Mouse (Mus musculus): ENCODE results near the gene Speg.

The Speg gene

GRCm38 (mm10) chr1:75393846-75394245 lies 18.7 kb downstream of the Speg start:
- DNase-seq (ENCODE audit: low read depth, low spot score), result no peak

- DNase-seq (ENCODE audit: low read depth, low spot score), result no peak
Measured at GRCm38 (mm10) chr1:75398761-75399402, 23.8 kb downstream of the Speg start.

- no peak for DNase-seq (ENCODE audit: low read depth, low spot score)
Measured at GRCm38 (mm10) chr1:75399755-75400492, 24.8 kb downstream of the Speg start.

- no peak for DNase-seq (ENCODE audit: low read depth, low spot score)
Measured at GRCm38 (mm10) chr1:75400493-75401115, 25.5 kb downstream of the Speg start.

- DNase-seq (ENCODE audit: low read depth, low spot score), result no peak
Measured at GRCm38 (mm10) chr1:75405547-75405946, 30.4 kb downstream of the Speg start.

GRCm38 (mm10) chr1:75406173-75406572 lies 31.1 kb downstream of the Speg start:
- no peak for DNase-seq (ENCODE audit: low read depth, low spot score)

- no peak for DNase-seq (ENCODE audit: low read depth, low spot score)
Measured at GRCm38 (mm10) chr1:75407056-75407455, 32.0 kb downstream of the Speg start.

- DNase-seq (ENCODE audit: low read depth, low spot score), result no peak
Measured at GRCm38 (mm10) chr1:75408210-75408609, 33.1 kb downstream of the Speg start.

GRCm38 (mm10) chr1:75409950-75410349 lies 34.9 kb downstream of the Speg start:
- DNase-seq (ENCODE audit: low read depth, low spot score), result no peak

- DNase-seq (ENCODE audit: low read depth, low spot score), result no peak
Measured at GRCm38 (mm10) chr1:75412196-75412595, 37.1 kb downstream of the Speg start.

- no peak for DNase-seq (ENCODE audit: low read depth, low spot score)
Measured at GRCm38 (mm10) chr1:75413749-75414148, 38.7 kb downstream of the Speg start.

GRCm38 (mm10) chr1:75421794-75422193 lies 46.7 kb downstream of the Speg start:
- DNase-seq (ENCODE audit: low read depth, low spot score), result no peak

GRCm38 (mm10) chr1:75422216-75422822 lies 47.2 kb downstream of the Speg start:
- no peak for DNase-seq (ENCODE audit: low read depth, low spot score)

- DNase-seq (ENCODE audit: low read depth, low spot score), result no peak
Measured at GRCm38 (mm10) chr1:75422823-75423471, 47.9 kb downstream of the Speg start.

GRCm38 (mm10) chr1:75423780-75424390 lies 48.8 kb downstream of the Speg start:
- no peak for DNase-seq (ENCODE audit: low read depth, low spot score)

GRCm38 (mm10) chr1:75425796-75426471 lies 50.8 kb downstream of the Speg start:
- DNase-seq (ENCODE audit: low read depth, low spot score), result no peak

- DNase-seq (ENCODE audit: low read depth, low spot score), result peak; percentile 87
Measured at GRCm38 (mm10) chr1:75435475-75436328, 60.6 kb downstream of the Speg start, which contains the start of gene Gmppa. Gene Gmppa (plus strand): TSS chr1:75435930.

GRCm38 (mm10) chr1:75438782-75439181 lies 63.7 kb downstream of the Speg start:
- DNase-seq (ENCODE audit: low read depth, low spot score), result no peak

- no peak for DNase-seq (ENCODE audit: low read depth, low spot score)
Measured at GRCm38 (mm10) chr1:75440661-75441060, 65.6 kb downstream of the Speg start.

GRCm38 (mm10) chr1:75441471-75441996 lies 66.4 kb downstream of the Speg start:
- no peak for DNase-seq (ENCODE audit: low read depth, low spot score)
